Mouse (Mus musculus): ENCODE measurements around the gene Mri1. TPM values are rescaled to one million over a fixed set of nuclear protein-coding genes. Genes with fewer than 3 reads are reported as not detected.
A peak's percentile ranks its signal among the peaks of the same experiment; 100 is the strongest.

The Mri1 gene
- 51.6 and 58.6 TPM in 2 replicates for total RNA-seq (2012; rRNA removed)
- total RNA-seq (2014; rRNA removed): 79.7 and 102 TPM in 2 replicates
- polyA plus RNA-seq (2012; ENCODE audit: insufficient read length, low read depth): 62.1 and 70.8 TPM in 2 replicates

DNA sequence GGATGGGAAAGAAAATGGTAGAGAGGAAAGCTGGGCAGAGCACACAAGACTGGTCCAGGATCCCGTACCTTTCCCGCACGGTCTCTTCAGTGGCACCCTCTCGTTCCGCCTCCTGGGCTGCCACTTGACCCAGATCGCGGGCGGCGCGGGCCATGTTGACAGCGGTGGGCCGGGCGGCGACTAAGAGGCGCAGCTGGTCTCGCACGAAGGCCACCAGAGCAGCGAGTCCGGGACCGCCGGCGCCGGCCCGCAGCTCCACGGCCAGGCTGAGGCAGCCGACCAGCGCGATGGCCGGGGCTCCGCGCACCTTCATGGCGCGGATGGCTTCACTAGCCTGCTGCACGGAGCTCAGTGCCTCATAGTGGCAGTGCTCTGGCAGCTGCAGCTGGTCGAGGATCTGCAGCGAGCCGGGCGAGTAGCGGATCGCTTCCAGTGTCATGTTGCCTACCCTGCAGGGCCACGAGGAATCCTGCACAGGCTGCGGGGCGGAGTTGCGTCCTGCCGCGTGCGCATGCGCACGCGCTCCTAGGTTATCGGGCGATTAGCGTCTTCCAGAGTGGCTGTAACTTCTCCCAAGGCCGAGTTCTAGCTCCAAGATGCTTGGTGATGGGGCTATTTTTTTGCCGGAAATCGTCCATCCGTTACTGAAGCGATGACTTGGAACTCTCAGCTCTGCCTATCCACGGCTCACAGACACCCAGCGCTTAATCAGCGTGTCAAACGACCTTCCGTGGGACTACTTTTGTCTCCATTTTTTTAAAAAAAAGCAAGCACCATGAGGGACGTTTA is at the start of gene Mri1:
Gene Mri1, minus strand, starts transcription at position 505 of the 789 bp plus-strand sequence.
- peaks cover 64 to 79% of the 10 kb centered on the region in 2 experiments for H3K36me3 ChIP-seq (replicated peaks in 1 of 2; ENCODE audit: control insufficient read depth in 1 of 2, insufficient read depth in 1 of 2, low read length in 1 of 2)

DNA sequence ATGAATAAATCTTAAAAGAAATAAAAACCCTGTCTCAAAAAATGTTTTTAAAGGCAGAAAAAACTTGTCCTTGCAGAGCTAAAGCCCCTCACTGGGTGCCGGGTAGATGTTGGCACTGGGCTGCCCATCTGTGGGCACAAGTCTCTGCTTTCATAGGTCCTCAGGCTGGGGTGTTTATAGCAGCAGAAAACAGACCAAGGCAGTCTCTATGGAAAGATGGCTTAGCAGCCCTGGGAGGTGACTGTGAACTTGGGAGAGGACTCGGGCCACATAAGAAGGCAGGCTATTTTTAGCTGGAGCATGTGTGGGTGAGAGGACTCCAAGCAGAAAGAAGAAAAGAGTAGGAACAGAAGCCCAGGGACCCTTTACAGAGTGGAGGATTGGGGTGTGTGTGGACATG is 46.8 kb upstream of the Mri1 start:
- no peak overlapping the region for H3K4me2 ChIP-seq (ENCODE audit: insufficient read depth, low read depth, poor library complexity, severe bottlenecking)
- no peaks in the 10 kb centered on the region for H3K79me2 ChIP-seq (replicated peaks; ENCODE audit: control insufficient read depth, extremely low read depth, insufficient read depth, poor library complexity, severe bottlenecking)
- H3K4me1 ChIP-seq (ENCODE audit: control insufficient read depth in 1 of 2, insufficient read depth in 2 of 2): no peaks in the 10 kb centered on the region
- no peak overlapping the region for H3K27ac ChIP-seq (ENCODE audit: insufficient read depth, low read depth)
- TF ChIP-seq CTCF (conservative IDR thresholded peaks at IDR 0.05 in 1 of 2, IDR thresholded peaks at IDR 0.05 in 1 of 2; ENCODE audit: low read depth in 2 of 2, low read length in 2 of 2) (no peak), CHD2 (IDR thresholded peaks at IDR 0.05; ENCODE audit: low read length) (no peak), SMC3 (IDR thresholded peaks at IDR 0.05; ENCODE audit: low read depth, low read length) (no peak), KAT2A (IDR thresholded peaks at IDR 0.05; ENCODE audit: insufficient replicate concordance, low read length) (no peak), E2F4 (IDR thresholded peaks at IDR 0.05; ENCODE audit: insufficient replicate concordance, low read depth, low read length) (no peak)
- dilution Hi-C loops (cut with MboI; ENCODE audit: extremely low pct_ligation_motif_present, extremely low pct_unique_long_range_greater_than_20kb, low sequenced_read_pairs): no loop called here
- DNase-seq (ENCODE audit: extremely low read depth): no peak
- peaks cover 20% of the 10 kb centered on the region for H3K9me3 ChIP-seq (replicated peaks; ENCODE audit: low read length)
- H3K36me3 ChIP-seq (replicated peaks in 1 of 2; ENCODE audit: control insufficient read depth in 1 of 2, insufficient read depth in 1 of 2, low read length in 1 of 2): no peaks in the 10 kb centered on the region
- peaks cover 79% of the 10 kb centered on the region for H3K27me3 ChIP-seq (replicated peaks)
- in situ Hi-C loops (cut with MboI; ENCODE audit: low pct_ligation_motif_present, low pct_unique_long_range_greater_than_20kb, low sequenced_read_pairs): no loop called here
- H3K9ac ChIP-seq (ENCODE audit: insufficient read depth, low read depth): no peak overlapping the region
- no peak overlapping the region for H3K4me3 ChIP-seq (replicated peaks in 1 of 3; ENCODE audit: low read depth in 2 of 3, low read length in 2 of 3, poor library complexity in 1 of 3)

More for the DNA sequence above, at the start of gene Mri1:
- Histone ChIP-seq H3K4me1 (ENCODE audit: control insufficient read depth in 1 of 2, insufficient read depth in 2 of 2) (peaks cover 7 to 14% of the 10 kb centered on the region in 2 experiments), H3K9ac (ENCODE audit: insufficient read depth, low read depth) (peak within 1 kb of the TSS; percentile 74), H3K9me3 (replicated peaks; ENCODE audit: low read length) (no peaks in the 10 kb centered on the region), H3K4me3 (replicated peaks in 1 of 3; ENCODE audit: low read depth in 2 of 3, low read length in 2 of 3, poor library complexity in 1 of 3) (peak within 1 kb of the TSS; percentile 85 to 95 (median 91)), H3K79me2 (replicated peaks; ENCODE audit: control insufficient read depth, extremely low read depth, insufficient read depth, poor library complexity, severe bottlenecking) (peaks cover 7% of the 10 kb centered on the region; the same call in 1 of the 2 replicates), H3K4me2 (ENCODE audit: insufficient read depth, low read depth, poor library complexity, severe bottlenecking) (peak within 1 kb of the TSS; percentile 53), H3K27ac (ENCODE audit: insufficient read depth, low read depth) (peak within 1 kb of the TSS; percentile 77), H3K27me3 (replicated peaks) (no peaks in the 10 kb centered on the region)
- in situ Hi-C loops (cut with MboI; ENCODE audit: low pct_ligation_motif_present, low pct_unique_long_range_greater_than_20kb, low sequenced_read_pairs) (no loop called here), dilution Hi-C loops (cut with MboI; ENCODE audit: extremely low pct_ligation_motif_present, extremely low pct_unique_long_range_greater_than_20kb, low sequenced_read_pairs) (no loop called here)
- DNase-seq (ENCODE audit: extremely low read depth): peak; percentile 81
- 0 out of 2 replicates have a peak, but pooled peaks have one; percentile 2 for TF ChIP-seq ELF1 (IDR thresholded peaks at IDR 0.05; ENCODE audit: low read depth, low read length)
- peak; percentile 85 for TF ChIP-seq POLR2A (IDR thresholded peaks at IDR 0.05; ENCODE audit: low read depth, low read length)
- no peak for TF ChIP-seq MAZ (IDR thresholded peaks at IDR 0.05; ENCODE audit: low read depth, low read length)
- peak; percentile 92 for TF ChIP-seq SIN3A (IDR thresholded peaks at IDR 0.05; ENCODE audit: low read length)
- no peak for TF ChIP-seq PAX5 (IDR thresholded peaks at IDR 0.05; ENCODE audit: low read length)
- no peak for TF ChIP-seq JUN (IDR thresholded peaks at IDR 0.05; ENCODE audit: insufficient read depth, low read depth, low read length)
- peak; percentile 74; the same call in 1 of the 2 replicates for TF ChIP-seq TBP (conservative IDR thresholded peaks at IDR 0.05; ENCODE audit: low read depth, low read length)
- TF ChIP-seq EP300 (IDR thresholded peaks at IDR 0.05; ENCODE audit: low read length): no peak
- no peak for TF ChIP-seq ETS1 (conservative IDR thresholded peaks at IDR 0.05; ENCODE audit: low read depth, low read length)
- peak; percentile 60; the same call in 1 of the 2 replicates for TF ChIP-seq UBTF (IDR thresholded peaks at IDR 0.05; ENCODE audit: low read depth, low read length)
- peak; percentile 99 for TF ChIP-seq NRF1 (IDR thresholded peaks at IDR 0.05; ENCODE audit: low read depth, low read length)
- TF ChIP-seq TCF12 (IDR thresholded peaks at IDR 0.05; ENCODE audit: low read depth, low read length): peak; percentile 64
- peak; percentile 80 for TF ChIP-seq ZMIZ1 (IDR thresholded peaks at IDR 0.05; ENCODE audit: low read depth, low read length)
- peak; percentile 29; the same call in 1 of the 2 replicates for TF ChIP-seq BHLHE40 (IDR thresholded peaks at IDR 0.05; ENCODE audit: low read depth, low read length)
- TF ChIP-seq E2F4 (IDR thresholded peaks at IDR 0.05; ENCODE audit: insufficient replicate concordance, low read depth, low read length): no peak
- TF ChIP-seq RCOR1 (conservative IDR thresholded peaks at IDR 0.05; ENCODE audit: low read depth, low read length): no peak
- peak; percentile 95 for TF ChIP-seq MAX (IDR thresholded peaks at IDR 0.05; ENCODE audit: low read length)
- TF ChIP-seq CHD2 (IDR thresholded peaks at IDR 0.05; ENCODE audit: low read length): no peak
- no peak for TF ChIP-seq USF1 (IDR thresholded peaks at IDR 0.05; ENCODE audit: low read depth, low read length)
- TF ChIP-seq CHD1 (IDR thresholded peaks at IDR 0.05; ENCODE audit: low read depth, low read length): peak; percentile 85; the same call in 1 of the 2 replicates
- no peak for TF ChIP-seq CTCF (conservative IDR thresholded peaks at IDR 0.05 in 1 of 2, IDR thresholded peaks at IDR 0.05 in 1 of 2; ENCODE audit: low read depth in 2 of 2, low read length in 2 of 2)
- TF ChIP-seq KAT2A (IDR thresholded peaks at IDR 0.05; ENCODE audit: insufficient replicate concordance, low read length): 0 out of 2 replicates have a peak, but pooled peaks have one; percentile 55
- no peak for TF ChIP-seq ZC3H11A (IDR thresholded peaks at IDR 0.05; ENCODE audit: low read depth, low read length)
- TF ChIP-seq HCFC1 (IDR thresholded peaks at IDR 0.05; ENCODE audit: low read depth, low read length): peak; percentile 51
- peak; percentile 73; the same call in 1 of the 2 replicates for TF ChIP-seq POLR2AphosphoS2 (IDR thresholded peaks at IDR 0.05; ENCODE audit: low read depth, low read length)
- TF ChIP-seq MYC (IDR thresholded peaks at IDR 0.05; ENCODE audit: low read depth, low read length): peak; percentile 96
- TF ChIP-seq MXI1 (IDR thresholded peaks at IDR 0.05; ENCODE audit: low read depth, low read length): peak; percentile 96
- TF ChIP-seq IRF4 (IDR thresholded peaks at IDR 0.05; ENCODE audit: low read depth, low read length): peak; percentile 17; the same call in 1 of the 2 replicates
- no peak for TF ChIP-seq ZKSCAN1 (IDR thresholded peaks at IDR 0.05; ENCODE audit: borderline replicate concordance, low read depth, low read length)
- TF ChIP-seq NELFE (IDR thresholded peaks at IDR 0.05; ENCODE audit: low read depth, low read length): peak; percentile 94
- TF ChIP-seq ZNF384 (IDR thresholded peaks at IDR 0.05; ENCODE audit: low read depth, low read length): peak; percentile 67
- no peak for TF ChIP-seq MAFK (IDR thresholded peaks at IDR 0.05; ENCODE audit: insufficient replicate concordance, low read length)
- TF ChIP-seq GABPA (IDR thresholded peaks at IDR 0.05; ENCODE audit: insufficient replicate concordance, low read depth, low read length): no peak
